Mouse (Mus musculus): ENCODE data around the gene Rrp1b.

DNA sequence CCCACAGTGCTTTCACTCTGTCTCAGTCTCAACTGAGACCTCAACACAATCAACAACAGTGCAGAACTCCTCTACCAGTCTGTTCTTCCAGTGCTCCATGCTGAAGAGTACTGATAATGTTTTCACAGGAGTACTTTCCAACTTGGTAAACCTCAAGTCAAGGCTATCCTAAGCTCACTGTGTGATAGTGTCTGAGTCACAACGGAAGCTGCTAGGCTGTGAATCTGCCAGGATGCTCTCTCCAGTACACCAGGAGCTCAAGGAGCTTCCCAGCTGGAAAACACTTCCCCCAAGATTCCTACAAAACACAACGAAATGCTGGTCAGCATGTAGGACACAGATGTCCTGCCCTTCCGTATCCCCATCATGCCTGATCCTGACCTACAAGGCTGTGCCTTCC lies 7.6 kb upstream of the Rrp1b start:
- TF ChIP-seq CTCF (IDR thresholded peaks at IDR 0.05; ENCODE audit: low read depth): no peak
- TF ChIP-seq EP300 (IDR thresholded peaks at IDR 0.05; ENCODE audit: low read depth): no peak

Measured in heart, postnatal 0 days (tissue).